Mouse (Mus musculus): ENCODE results near the gene Cdkn1a. TPM values are rescaled to one million over a fixed set of nuclear protein-coding genes. Genes with fewer than 3 reads are reported as not detected.

Gene Cdkn1a
- polyA plus RNA-seq, 1 experiment from 2014 or later, result 29.3 TPM

DNA sequence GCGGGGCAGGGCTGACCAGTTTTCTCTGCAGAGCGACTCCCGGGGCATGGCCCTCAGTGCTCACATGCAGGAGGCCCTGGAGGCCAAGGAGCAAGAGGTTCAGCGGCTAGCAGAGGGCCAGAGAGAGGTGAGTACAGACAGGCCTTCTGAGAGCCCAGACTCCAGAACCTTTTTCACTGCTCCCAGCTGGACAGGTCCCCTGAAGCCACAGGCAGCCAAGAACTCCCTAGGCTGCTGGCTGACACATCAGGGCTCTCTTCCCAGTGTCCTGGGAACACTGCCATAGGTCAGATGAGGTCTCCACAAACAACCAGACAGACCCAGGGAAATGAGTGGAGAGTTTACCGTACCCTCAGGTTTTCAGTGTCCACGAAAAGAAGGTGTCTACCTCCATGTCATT lies 45.5 kb downstream of the Cdkn1a start:
- no peak overlapping the region for H3K27ac ChIP-seq
- no peaks in the 10 kb centered on the region for H3K36me3 ChIP-seq (ENCODE audit: poor library complexity, severe bottlenecking)
- H3K4me1 ChIP-seq, result peaks cover 6% of the 10 kb centered on the region; the same call in 1 of the 2 replicates
- ATAC-seq, result no peak
- no peak overlapping the region for H3K4me2 ChIP-seq
- no peaks in the 10 kb centered on the region for H3K27me3 ChIP-seq
- WGBS, result 69% methylated on average over 6 of the region's 6 CpGs
- no peak overlapping the region for H3K4me3 ChIP-seq
- H3K9ac ChIP-seq, result no peak overlapping the region
- no peaks in the 10 kb centered on the region for H3K9me3 ChIP-seq (replicated peaks)

DNA sequence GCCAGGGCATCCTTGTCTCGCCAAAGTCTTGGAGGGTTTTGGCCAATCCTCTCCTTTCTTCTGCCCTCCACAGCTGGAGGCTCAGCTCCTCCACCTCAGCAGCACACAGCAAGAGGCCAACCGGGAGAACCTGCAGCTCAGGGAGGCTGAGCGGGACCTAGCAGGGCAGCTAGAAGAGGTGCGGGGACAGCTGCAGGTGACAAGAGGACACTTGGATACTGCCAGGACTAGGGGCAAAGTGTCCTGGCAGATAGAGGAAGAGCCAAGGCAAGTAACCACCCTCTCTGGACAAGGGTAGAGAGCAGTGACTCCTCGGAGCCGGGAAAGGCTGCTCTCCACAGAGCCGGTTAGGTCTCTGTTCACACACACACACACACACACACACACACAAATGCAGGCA lies 47.1 kb downstream of the Cdkn1a start:
- H3K9me3 ChIP-seq (replicated peaks), result no peaks in the 10 kb centered on the region
- peaks cover 6% of the 10 kb centered on the region; the same call in 1 of the 2 replicates for H3K4me1 ChIP-seq
- no peak overlapping the region for H3K27ac ChIP-seq
- H3K4me3 ChIP-seq, result no peak overlapping the region
- H3K9ac ChIP-seq, result no peak overlapping the region
- WGBS, result 68% methylated on average over 7 of the region's 7 CpGs
- ATAC-seq, result no peak
- no peaks in the 10 kb centered on the region for H3K36me3 ChIP-seq (ENCODE audit: poor library complexity, severe bottlenecking)
- no peaks in the 10 kb centered on the region for H3K27me3 ChIP-seq
- no peak overlapping the region for H3K4me2 ChIP-seq

DNA sequence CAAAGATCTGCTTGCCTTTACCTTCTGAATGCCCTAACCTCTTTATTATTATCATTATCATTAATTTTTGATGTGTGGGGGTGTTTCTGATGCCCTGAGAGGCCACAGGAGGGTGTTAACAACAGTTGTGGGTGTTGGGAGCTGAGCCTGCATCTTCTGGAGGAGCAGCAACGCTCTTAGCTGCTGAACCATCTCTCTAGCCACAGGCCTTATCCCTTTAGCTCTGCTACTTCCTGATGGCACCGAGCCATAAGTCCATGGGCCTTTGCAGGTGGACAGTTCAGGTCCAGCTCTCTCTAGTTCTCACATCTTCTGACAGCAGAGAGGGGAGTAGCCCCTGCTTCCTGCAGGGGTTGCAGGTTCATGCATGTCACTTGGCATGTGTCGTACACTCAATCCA lies 50.8 kb downstream of the Cdkn1a start:
- Histone ChIP-seq H3K36me3 (ENCODE audit: poor library complexity, severe bottlenecking) (no peaks in the 10 kb centered on the region), H3K27me3 (no peaks in the 10 kb centered on the region), H3K4me1 (no peaks in the 10 kb centered on the region), H3K4me3 (no peak overlapping the region), H3K9me3 (replicated peaks) (no peaks in the 10 kb centered on the region), H3K9ac (no peak overlapping the region), H3K27ac (no peak overlapping the region), H3K4me2 (no peak overlapping the region)
- no peak for ATAC-seq
- WGBS, result 90% methylated on average over 3 of the region's 3 CpGs

DNA sequence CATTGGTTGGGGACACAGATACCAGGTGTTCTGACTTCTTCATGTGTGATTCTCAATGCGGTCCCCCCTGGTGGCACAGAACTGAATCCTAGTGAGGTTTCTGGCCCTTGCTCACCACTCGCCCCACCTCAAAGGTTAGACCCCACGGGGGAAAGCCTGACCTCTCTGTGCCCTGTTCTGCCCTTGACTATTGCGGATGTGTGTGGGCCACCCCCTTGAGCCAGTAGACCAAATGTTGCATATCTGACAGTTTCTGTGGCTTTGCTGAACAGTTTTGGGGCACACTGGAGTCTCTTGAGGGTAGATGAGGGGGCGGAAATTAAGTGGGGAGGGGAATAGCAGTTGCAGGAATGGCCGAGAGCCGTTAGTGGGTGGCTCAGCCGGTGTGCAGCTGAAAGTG lies 52.5 kb downstream of the Cdkn1a start:
- no peak for ATAC-seq
- 85% methylated on average over 8 of the region's 8 CpGs for WGBS

DNA sequence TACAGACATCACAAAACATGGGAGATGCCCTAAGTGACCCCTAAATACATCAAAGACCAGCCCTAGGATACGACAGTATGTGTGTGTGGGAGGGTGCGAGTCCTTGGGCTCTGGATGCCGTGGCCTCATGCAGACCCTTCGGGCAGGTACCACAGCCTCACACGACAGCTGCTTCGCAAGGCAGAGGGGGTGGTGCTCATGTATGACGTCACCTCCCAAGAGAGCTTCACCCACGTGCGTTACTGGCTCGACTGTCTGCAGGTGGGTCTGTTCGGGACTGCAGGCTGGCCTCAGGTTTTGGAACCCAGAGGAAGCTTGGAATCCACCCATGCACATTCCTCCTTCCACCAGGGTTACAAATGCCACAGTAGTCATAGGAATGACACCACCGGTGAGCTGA lies 54.3 kb downstream of the Cdkn1a start:
- ATAC-seq, result no peak
- Histone ChIP-seq H3K27ac (no peak overlapping the region), H3K4me1 (peaks cover 7% of the 10 kb centered on the region; the same call in 1 of the 2 replicates), H3K27me3 (no peaks in the 10 kb centered on the region), H3K36me3 (ENCODE audit: poor library complexity, severe bottlenecking) (no peaks in the 10 kb centered on the region), H3K4me2 (no peak overlapping the region), H3K4me3 (no peak overlapping the region), H3K9me3 (replicated peaks) (no peaks in the 10 kb centered on the region), H3K9ac (no peak overlapping the region)
- WGBS, result 92% methylated on average over 12 of the region's 12 CpGs

More for the DNA sequence above, 52.5 kb downstream of the Cdkn1a start:
- no peaks in the 10 kb centered on the region for H3K36me3 ChIP-seq (ENCODE audit: poor library complexity, severe bottlenecking)
- peaks cover 6% of the 10 kb centered on the region; the same call in 1 of the 2 replicates for H3K4me1 ChIP-seq
- no peak overlapping the region for H3K4me3 ChIP-seq
- no peak overlapping the region for H3K27ac ChIP-seq
- H3K4me2 ChIP-seq, result no peak overlapping the region
- no peaks in the 10 kb centered on the region for H3K27me3 ChIP-seq
- no peaks in the 10 kb centered on the region for H3K9me3 ChIP-seq (replicated peaks)
- no peak overlapping the region for H3K9ac ChIP-seq

DNA sequence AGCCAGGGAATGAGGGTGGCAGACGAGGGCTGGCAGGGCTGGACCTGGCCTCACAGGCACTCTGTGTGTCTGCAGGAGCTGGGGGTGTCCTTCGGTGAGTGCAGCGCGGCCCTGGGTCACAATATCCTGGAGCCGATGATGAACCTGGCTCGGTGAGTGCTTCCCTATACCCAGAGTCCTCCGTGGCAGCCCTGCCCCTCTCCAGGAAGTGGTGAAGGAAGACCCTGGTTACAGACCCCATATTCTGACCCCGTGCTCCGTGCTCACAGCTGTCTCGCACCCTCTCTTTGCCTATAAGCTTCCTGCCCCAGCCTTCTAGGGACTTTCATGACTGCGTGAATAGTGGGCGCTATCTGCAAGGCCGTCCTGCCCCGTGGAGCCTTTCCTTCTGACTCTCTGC lies 56.5 kb downstream of the Cdkn1a start:
- Histone ChIP-seq H3K4me2 (no peak overlapping the region), H3K9ac (no peak overlapping the region), H3K27me3 (no peaks in the 10 kb centered on the region), H3K36me3 (ENCODE audit: poor library complexity, severe bottlenecking) (no peaks in the 10 kb centered on the region), H3K27ac (no peak overlapping the region), H3K4me3 (no peak overlapping the region), H3K4me1 (peaks cover 7% of the 10 kb centered on the region; the same call in 1 of the 2 replicates), H3K9me3 (replicated peaks) (no peaks in the 10 kb centered on the region)
- no peak for ATAC-seq
- 83% methylated on average over 14 of the region's 14 CpGs for WGBS

DNA sequence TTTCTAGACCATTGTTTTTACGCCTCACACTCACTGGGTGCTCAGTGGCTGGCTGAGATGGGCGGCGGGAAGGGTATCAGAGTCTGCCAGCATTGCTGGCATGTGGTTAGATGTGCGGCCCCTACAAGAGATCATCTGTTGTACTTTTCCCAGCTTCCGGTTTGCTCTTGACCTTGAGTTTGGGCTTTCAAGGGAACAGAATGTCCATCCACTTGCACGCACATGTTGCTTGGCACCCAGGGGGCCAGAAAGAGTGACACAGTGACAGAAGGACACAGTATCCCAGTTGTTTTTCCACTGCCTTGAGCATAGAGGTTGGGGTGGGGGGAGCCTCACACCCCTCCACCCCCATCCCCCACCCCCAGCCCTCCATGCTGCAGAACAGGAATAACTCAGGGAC lies 57.0 kb downstream of the Cdkn1a start:
- no peak overlapping the region for H3K4me2 ChIP-seq
- WGBS, result 72% methylated on average over 6 of the region's 6 CpGs

DNA sequence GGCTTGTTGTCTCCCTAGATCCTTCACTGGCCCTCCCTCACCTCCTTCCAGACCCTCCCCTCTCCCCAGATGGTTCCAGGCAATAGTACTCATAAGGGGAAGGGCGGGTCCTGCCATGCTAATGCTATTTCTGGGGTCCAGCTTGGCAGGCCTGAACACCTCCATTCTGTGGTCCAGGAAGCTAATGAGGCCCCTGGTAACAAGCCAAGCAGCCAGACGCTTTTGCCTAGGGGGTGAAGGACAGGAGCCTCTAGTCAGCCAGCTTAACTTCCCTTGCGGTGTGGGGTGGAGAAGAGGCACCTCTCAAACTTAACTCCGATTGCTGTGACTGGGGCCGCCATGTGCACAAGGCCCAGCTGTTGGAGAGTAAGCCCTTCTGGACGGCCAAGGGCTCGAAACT lies 59.0 kb downstream of the Cdkn1a start:
- H3K4me1 ChIP-seq, result peaks cover 7% of the 10 kb centered on the region; the same call in 1 of the 2 replicates
- H3K9ac ChIP-seq, result no peak overlapping the region
- no peak for ATAC-seq
- WGBS, result 75% methylated on average over 7 of the region's 7 CpGs
- no peaks in the 10 kb centered on the region for H3K36me3 ChIP-seq (ENCODE audit: poor library complexity, severe bottlenecking)
- no peak overlapping the region for H3K4me2 ChIP-seq
- H3K27me3 ChIP-seq, result no peaks in the 10 kb centered on the region
- H3K4me3 ChIP-seq, result no peak overlapping the region
- H3K9me3 ChIP-seq (replicated peaks), result no peaks in the 10 kb centered on the region
- H3K27ac ChIP-seq, result no peak overlapping the region

More for the DNA sequence above, 57.0 kb downstream of the Cdkn1a start:
- Histone ChIP-seq H3K36me3 (ENCODE audit: poor library complexity, severe bottlenecking) (no peaks in the 10 kb centered on the region), H3K9me3 (replicated peaks) (no peaks in the 10 kb centered on the region), H3K27ac (no peak overlapping the region), H3K4me3 (no peak overlapping the region), H3K4me1 (peaks cover 7% of the 10 kb centered on the region; the same call in 1 of the 2 replicates), H3K27me3 (no peaks in the 10 kb centered on the region), H3K9ac (no peak overlapping the region)
- ATAC-seq, result no peak

Other genes with a start within 250 kb of the Cdkn1a start
- gene Pnpla1, start 232.6 kb upstream of the Cdkn1a start, polyA plus RNA-seq (2015; fragmentation: Nextera tagmentation; extraction: Ambion mirVana), result not detected in 2 replicates
- 0.15 and 0.25 TPM in 2 replicates for gene 4930539E08Rik, start 175.7 kb upstream of the Cdkn1a start, polyA plus RNA-seq (2015; fragmentation: Nextera tagmentation; extraction: Ambion mirVana)
- gene Pxt1, start 147.1 kb upstream of the Cdkn1a start, polyA plus RNA-seq (2015; fragmentation: Nextera tagmentation; extraction: Ambion mirVana), result not detected in 2 replicates
- 107 and 115 TPM in 2 replicates for gene Kctd20, start 139.0 kb upstream of the Cdkn1a start, polyA plus RNA-seq (2015; fragmentation: Nextera tagmentation; extraction: Ambion mirVana)
- gene Stk38, start 83.0 kb upstream of the Cdkn1a start, polyA plus RNA-seq (2015; fragmentation: Nextera tagmentation; extraction: Ambion mirVana), result 128 and 136 TPM in 2 replicates
- gene Srsf3, start 58.3 kb upstream of the Cdkn1a start, polyA plus RNA-seq (2015; fragmentation: Nextera tagmentation; extraction: Ambion mirVana), result 751 and 753 TPM in 2 replicates
- gene Rab44, start 23.2 kb downstream of the Cdkn1a start, polyA plus RNA-seq (2015; fragmentation: Nextera tagmentation; extraction: Ambion mirVana), result 0.18 TPM in 1 of 2 replicates, not detected in the other
- gene Cpne5, start 147.2 kb downstream of the Cdkn1a start, polyA plus RNA-seq (2015; fragmentation: Nextera tagmentation; extraction: Ambion mirVana), result 13.0 and 18.3 TPM in 2 replicates
- gene Ppil1, start 173.2 kb downstream of the Cdkn1a start, polyA plus RNA-seq (2015; fragmentation: Nextera tagmentation; extraction: Ambion mirVana), result 151 and 157 TPM in 2 replicates
- 78.7 and 83.5 TPM in 2 replicates for gene BC004004, start 177.8 kb downstream of the Cdkn1a start, polyA plus RNA-seq (2015; fragmentation: Nextera tagmentation; extraction: Ambion mirVana)
- gene Pi16, start 226.7 kb downstream of the Cdkn1a start, polyA plus RNA-seq (2015; fragmentation: Nextera tagmentation; extraction: Ambion mirVana), result 1.5 and 1.7 TPM in 2 replicates

All from forebrain, embryonic 13.5 days (tissue).